Mouse (Mus musculus) heart, embryonic 14.5 days (tissue): Measurements from ENCODE around the gene Ffar3. TPM values are rescaled to one million over a fixed set of nuclear protein-coding genes. Genes with fewer than 3 reads are reported as not detected.
"Not testable (repeated sequence)": the region's sequence is repeated elsewhere in the genome, so short reads cannot be mapped to it uniquely, and the experiment has no call there.

ENCODE experiments used
- ATAC-seq: fragments of 200-750 bp; cut with Nextera tagmentation; 2 replicates; pipeline ENCODE4 v1.8.0; 2017; ENCODE audit warnings: low read depth, moderate TSS enrichment; ENCODE audit not compliant: insufficient number of reproducible peaks, insufficient read depth, low FRiP score
- H3K27ac ChIP-seq, 2 experiments: fragments of 200-500 bp in 1 of 2; fragments of 300-500 bp in 1 of 2; sonication (generic) in 1 of 2; replicated peaks in 1 of 2; 2 replicates each; pipeline ENCODE4 v1.5.1; 2012 to 2014; ENCODE audit warnings: low read depth in 2 of 2, low read length in 2 of 2, control low read depth in 1 of 2, mild to moderate bottlenecking in 1 of 2, mixed read lengths in 1 of 2; ENCODE audit not compliant: control insufficient read depth in 1 of 2, insufficient read depth in 1 of 2
- H3K27me3 ChIP-seq: fragments of 300-500 bp; sonication (generic); 2 replicates; pipeline ENCODE4 v1.6.1; 2014; ENCODE audit warnings: mild to moderate bottlenecking, low read length, control low read depth; ENCODE audit not compliant: control insufficient read depth, insufficient read depth
- H3K36me3 ChIP-seq: fragments of 300-500 bp; sonication (generic); 2 replicates; pipeline ENCODE4 v1.6.1; 2014; ENCODE audit warnings: mild to moderate bottlenecking, control low read depth, low read length, mixed read lengths; ENCODE audit not compliant: control insufficient read depth, insufficient read depth
- H3K4me1 ChIP-seq, 2 experiments: fragments of 200-500 bp in 1 of 2; fragments of 300-500 bp in 1 of 2; sonication (generic) in 1 of 2; 2 replicates each; pipeline ENCODE4 v1.6.1; 2012 to 2014; ENCODE audit warnings: low read length in 2 of 2, control low read depth in 1 of 2, mixed read lengths in 1 of 2; ENCODE audit not compliant: control insufficient read depth in 2 of 2, insufficient read depth in 2 of 2
- H3K4me2 ChIP-seq: fragments of 300-500 bp; sonication (generic); 2 replicates; pipeline ENCODE4 v1.6.1; 2014; ENCODE audit warnings: mild to moderate bottlenecking, low read length
- H3K4me3 ChIP-seq, 2 experiments: fragments of 200-500 bp in 1 of 2; fragments of 300-500 bp in 1 of 2; sonication (generic) in 1 of 2; 2 replicates each; pipeline ENCODE4 v1.5.1; 2012 to 2014; ENCODE audit warnings: low read length in 2 of 2, mild to moderate bottlenecking in 2 of 2, control low read depth in 1 of 2, low read depth in 1 of 2, moderate library complexity in 1 of 2; ENCODE audit not compliant: control insufficient read depth in 1 of 2, insufficient read depth in 1 of 2
- H3K9ac ChIP-seq: fragments of 300-500 bp; sonication (generic); 2 replicates; pipeline ENCODE4 v1.6.1; 2014; ENCODE audit warnings: mild to moderate bottlenecking, low read length
- H3K9me3 ChIP-seq: fragments of 300-500 bp; sonication (generic); 2 replicates; pipeline ENCODE4 v1.6.1; 2016; ENCODE audit warnings: low read length, control low read depth; ENCODE audit not compliant: control insufficient read depth
- WGBS: fragments of 180-500 bp; shearing (Covaris S2); extraction: QIAGEN DNeasy Blood & Tissue Kit; methylation state at CpG from one replicate; pipeline ENCODE4 v1.1.7; 2014; 5-methylcytosine and 5-hydroxymethylcytosine counted together
- polyA plus RNA-seq: library from polyadenylated mRNA; unstranded; fragments of >200 nt; fragmentation: Nextera tagmentation; extraction: Ambion mirVana; gene quantifications from 2 replicates; pipeline ENCODE4 v1.2.1, GENCODE M21; 2014

The Ffar3 gene
- polyA plus RNA-seq, 1 experiment from 2014 or later = not detected

DNA sequence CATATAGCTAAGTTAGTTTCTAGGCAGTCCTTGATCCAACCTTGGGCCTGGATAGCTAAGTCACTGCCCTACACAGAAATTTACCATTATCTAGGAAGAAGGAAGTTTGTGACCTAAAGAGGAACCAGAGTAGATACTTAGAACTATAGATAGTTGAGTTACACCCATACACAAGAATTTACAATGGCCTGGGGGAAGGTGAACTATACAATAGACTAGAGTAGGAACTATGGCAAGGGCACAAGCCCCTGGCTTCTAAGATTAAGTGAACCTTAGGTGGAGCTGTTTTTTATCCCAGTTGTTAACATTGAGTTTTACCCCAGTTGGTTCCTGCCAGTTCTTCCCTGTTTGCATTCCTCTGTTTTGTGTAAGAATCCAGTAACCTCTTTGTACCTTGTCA, 27.1 kb downstream of the Ffar3 start:
- H3K4me1 ChIP-seq, H3K9me3 ChIP-seq, H3K4me2 ChIP-seq, H3K27me3 ChIP-seq, H3K27ac ChIP-seq, H3K9ac ChIP-seq, ATAC-seq, H3K36me3 ChIP-seq, H3K4me3 ChIP-seq: not testable (repeated sequence)

- WGBS = 89% methylated on average over 10 of the region's 10 CpGs
- H3K4me3 ChIP-seq = no peak overlapping the region
- H3K4me1 ChIP-seq = no peaks in the 10 kb centered on the region
- no peak overlapping the region for H3K27ac ChIP-seq
- no peaks in the 10 kb centered on the region for H3K27me3 ChIP-seq
- H3K9ac ChIP-seq = no peak overlapping the region
- no peak overlapping the region for H3K4me2 ChIP-seq
- H3K36me3 ChIP-seq = no peaks in the 10 kb centered on the region
- H3K9me3 ChIP-seq = no peaks in the 10 kb centered on the region
- ATAC-seq = no peak
Measured at GRCm38 (mm10) chr7:30826660-30827059, 29.3 kb downstream of the Ffar3 start.

- Histone ChIP-seq H3K4me1 (no peaks in the 10 kb centered on the region), H3K4me3 (no peak overlapping the region), H3K4me2 (no peak overlapping the region), H3K9ac (no peak overlapping the region), H3K27ac (no peak overlapping the region), H3K27me3 (no peaks in the 10 kb centered on the region), H3K36me3 (no peaks in the 10 kb centered on the region), H3K9me3 (no peaks in the 10 kb centered on the region)
- no peak for ATAC-seq
- WGBS = 85% methylated on average over 3 of the region's 3 CpGs
Measured at GRCm38 (mm10) chr7:30824306-30824705, 31.7 kb downstream of the Ffar3 start.

DNA sequence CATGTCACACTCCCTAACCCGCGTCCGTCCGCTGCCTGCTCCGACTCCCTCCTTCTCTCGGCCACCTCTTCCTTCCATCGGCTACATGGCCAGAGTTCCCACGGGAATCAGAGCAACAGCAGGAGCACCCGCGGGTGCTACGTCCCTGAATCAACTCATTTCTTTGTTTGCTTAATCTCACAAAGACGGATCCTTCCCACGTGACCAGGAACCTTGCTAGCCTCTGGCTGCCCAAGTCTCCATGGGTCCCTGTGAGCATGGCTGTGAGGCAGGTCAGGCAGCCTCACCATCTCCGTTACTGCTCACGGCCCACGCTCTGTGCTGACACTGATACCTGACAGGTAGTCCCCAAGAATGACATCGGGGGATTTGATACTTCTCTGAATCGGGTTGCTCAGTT, 32.3 kb downstream of the Ffar3 start, which contains the start of gene Ffar2:
Ffar2 (minus strand) TSS at position 101 of the 400 bp plus-strand sequence.
- Histone ChIP-seq H3K36me3 (no peaks in the 10 kb centered on the region), H3K4me2 (no peak within 1 kb of the TSS), H3K4me3 (no peak within 1 kb of the TSS), H3K27me3 (no peaks in the 10 kb centered on the region), H3K4me1 (no peaks in the 10 kb centered on the region), H3K9me3 (no peaks in the 10 kb centered on the region), H3K27ac (no peak within 1 kb of the TSS), H3K9ac (no peak within 1 kb of the TSS)
- 86% methylated on average over 18 of the region's 18 CpGs for WGBS
- no peak for ATAC-seq

- no peaks in the 10 kb centered on the region for H3K4me1 ChIP-seq
- H3K4me3 ChIP-seq = no peak overlapping the region
- ATAC-seq = no peak
- H3K27me3 ChIP-seq = no peaks in the 10 kb centered on the region
- no peak overlapping the region for H3K9ac ChIP-seq
- H3K4me2 ChIP-seq = no peak overlapping the region
- WGBS = 66% methylated on average over 5 of the region's 5 CpGs
- H3K36me3 ChIP-seq = no peaks in the 10 kb centered on the region
- no peak overlapping the region for H3K27ac ChIP-seq
- H3K9me3 ChIP-seq = no peaks in the 10 kb centered on the region
Measured at GRCm38 (mm10) chr7:30821532-30821931, 34.4 kb downstream of the Ffar3 start.

DNA sequence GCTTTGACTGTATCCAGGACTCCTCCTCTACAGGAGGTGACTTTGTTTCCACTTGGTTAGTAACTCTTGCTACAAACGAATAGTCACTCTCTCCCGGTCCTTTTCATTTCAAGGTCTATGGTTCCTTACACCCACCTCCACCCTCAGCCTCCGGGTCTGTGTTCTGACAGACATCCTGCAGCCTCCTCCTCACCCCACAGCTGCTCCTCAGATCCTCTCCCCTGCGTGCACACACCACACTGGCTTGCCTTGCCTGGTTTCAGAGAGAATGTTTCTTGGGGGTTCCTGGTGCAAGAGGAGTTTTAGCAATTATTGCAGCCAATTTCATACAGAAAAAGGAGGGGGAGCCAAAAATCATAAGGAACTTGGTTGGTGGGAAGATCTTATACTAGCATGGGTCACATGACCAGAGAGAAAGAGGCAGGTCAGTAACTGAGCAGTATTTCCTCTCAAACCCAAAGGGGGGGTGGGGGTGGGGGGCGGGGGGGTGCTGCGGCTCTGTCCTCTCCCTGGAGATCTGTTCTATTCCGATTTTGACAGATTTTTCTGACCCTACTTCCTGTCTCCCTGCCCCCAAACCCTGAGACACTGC, 35.0 kb downstream of the Ffar3 start:
- ATAC-seq = no peak
- no peaks in the 10 kb centered on the region for H3K9me3 ChIP-seq
- no peak overlapping the region for H3K27ac ChIP-seq
- H3K9ac ChIP-seq = no peak overlapping the region
- no peaks in the 10 kb centered on the region for H3K4me1 ChIP-seq
- no peak overlapping the region for H3K4me2 ChIP-seq
- H3K4me3 ChIP-seq = no peak overlapping the region
- 57% methylated on average over 7 of the region's 7 CpGs for WGBS
- H3K36me3 ChIP-seq = no peaks in the 10 kb centered on the region
- no peaks in the 10 kb centered on the region for H3K27me3 ChIP-seq

- Histone ChIP-seq H3K9me3 (no peaks in the 10 kb centered on the region), H3K9ac (no peak overlapping the region), H3K36me3 (no peaks in the 10 kb centered on the region), H3K27me3 (no peaks in the 10 kb centered on the region), H3K4me2 (no peak overlapping the region), H3K27ac (no peak overlapping the region), H3K4me1 (no peaks in the 10 kb centered on the region), H3K4me3 (no peak overlapping the region)
- no peak for ATAC-seq
- WGBS = 69% methylated on average over 6 of the region's 6 CpGs
Measured at GRCm38 (mm10) chr7:30820131-30820530, 35.8 kb downstream of the Ffar3 start.

DNA sequence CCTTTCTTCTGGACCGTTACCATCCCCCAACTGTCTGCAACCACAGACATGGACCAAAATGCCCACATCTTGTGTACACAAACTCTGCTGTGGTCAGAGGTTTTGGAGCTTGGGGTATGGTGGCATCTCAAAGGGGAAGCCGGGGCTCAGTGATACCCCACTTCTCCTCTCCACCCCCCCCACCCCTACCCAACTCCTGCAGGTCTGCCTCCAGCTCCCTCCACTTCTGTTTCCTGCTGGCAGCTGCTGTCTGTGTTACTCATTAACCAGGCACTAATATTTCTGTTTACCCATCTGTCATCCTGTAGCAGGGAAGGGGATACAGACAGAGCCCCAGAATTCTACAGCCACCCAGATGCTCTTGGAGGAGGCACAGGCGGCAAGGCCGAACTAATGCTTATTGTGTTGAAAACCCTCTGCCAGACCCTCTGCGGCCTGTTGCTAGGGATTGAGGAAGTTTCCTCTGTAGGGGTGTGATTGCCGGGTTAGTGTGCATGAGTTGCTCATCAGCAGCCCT, 43.6 kb downstream of the Ffar3 start:
- H3K4me3 ChIP-seq = no peak overlapping the region
- H3K9ac ChIP-seq = no peak overlapping the region
- ATAC-seq = no peak
- H3K36me3 ChIP-seq = no peaks in the 10 kb centered on the region
- H3K4me1 ChIP-seq = no peaks in the 10 kb centered on the region
- WGBS = 78% methylated on average over 6 of the region's 6 CpGs
- H3K27ac ChIP-seq = no peak overlapping the region
- H3K27me3 ChIP-seq = no peaks in the 10 kb centered on the region
- no peak overlapping the region for H3K4me2 ChIP-seq
- H3K9me3 ChIP-seq = no peaks in the 10 kb centered on the region
